Mouse (Mus musculus): ENCODE measurements around the gene Slc35b4. TPM values are rescaled to one million over a fixed set of nuclear protein-coding genes. Genes with fewer than 3 reads are reported as not detected.

Gene Slc35b4
- polyA plus RNA-seq, 1 experiment from 2014 or later: 60.4 TPM

GRCm38 (mm10) chr6:34148021-34148420 is 28.9 kb downstream of the Slc35b4 start:
- no peak for DNase-seq (ENCODE audit: low spot score)
- 90% methylated on average over 3 of the region's 3 CpGs for WGBS

GRCm38 (mm10) chr6:34146042-34146441 is 30.9 kb downstream of the Slc35b4 start:
- Histone ChIP-seq H3K27me3 (ENCODE audit: insufficient read depth, low read length) (no peaks in the 10 kb centered on the region), H3K36me3 (ENCODE audit: insufficient read depth, low read length) (no peaks in the 10 kb centered on the region), H3K27ac (peak overlapping the region; percentile 7; the same call in 1 of the 2 replicates), H3K4me2 (ENCODE audit: low read length) (no peak overlapping the region), H3K4me3 (replicated peaks; ENCODE audit: low read depth, low read length) (no peak overlapping the region), H3K9me3 (replicated peaks; ENCODE audit: low read length) (no peaks in the 10 kb centered on the region), H3K4me1 (replicated peaks; ENCODE audit: insufficient read depth, low read length) (no peaks in the 10 kb centered on the region), H3K9ac (ENCODE audit: low read depth, low read length) (no peak overlapping the region)
- peak; percentile 79 for DNase-seq (ENCODE audit: low spot score)
- ATAC-seq (replicated peaks; ENCODE audit: low FRiP score, low read depth): no peak
- 25% methylated on average over 6 of the region's 6 CpGs for WGBS
- TF ChIP-seq CTCF (IDR thresholded peaks at IDR 0.05; ENCODE audit: low read depth): no peak

More at GRCm38 (mm10) chr6:34148021-34148420, 28.9 kb downstream of the Slc35b4 start:
- H3K4me1 ChIP-seq (replicated peaks; ENCODE audit: insufficient read depth, low read length): peaks cover 6% of the 10 kb centered on the region
- ATAC-seq (replicated peaks; ENCODE audit: low FRiP score, low read depth): no peak
- TF ChIP-seq CTCF (IDR thresholded peaks at IDR 0.05; ENCODE audit: low read depth): no peak
- no peak overlapping the region for H3K9ac ChIP-seq (ENCODE audit: low read depth, low read length)
- no peak overlapping the region for H3K4me3 ChIP-seq (replicated peaks; ENCODE audit: low read depth, low read length)
- no peaks in the 10 kb centered on the region for H3K27me3 ChIP-seq (ENCODE audit: insufficient read depth, low read length)
- H3K4me2 ChIP-seq (ENCODE audit: low read length): no peak overlapping the region
- no peaks in the 10 kb centered on the region for H3K36me3 ChIP-seq (ENCODE audit: insufficient read depth, low read length)
- H3K27ac ChIP-seq: no peak overlapping the region
- no peaks in the 10 kb centered on the region for H3K9me3 ChIP-seq (replicated peaks; ENCODE audit: low read length)

- no peak for TF ChIP-seq CTCF (IDR thresholded peaks at IDR 0.05; ENCODE audit: low read depth)
- 58% methylated on average over 11 of the region's 11 CpGs for WGBS
- Histone ChIP-seq H3K27ac (no peak overlapping the region), H3K4me3 (replicated peaks; ENCODE audit: low read depth, low read length) (no peak overlapping the region), H3K4me2 (ENCODE audit: low read length) (no peak overlapping the region), H3K36me3 (ENCODE audit: insufficient read depth, low read length) (no peaks in the 10 kb centered on the region), H3K27me3 (ENCODE audit: insufficient read depth, low read length) (no peaks in the 10 kb centered on the region), H3K9ac (ENCODE audit: low read depth, low read length) (no peak overlapping the region), H3K4me1 (replicated peaks; ENCODE audit: insufficient read depth, low read length) (no peaks in the 10 kb centered on the region), H3K9me3 (replicated peaks; ENCODE audit: low read length) (no peaks in the 10 kb centered on the region)
- DNase-seq (ENCODE audit: low spot score): no peak
- ATAC-seq (replicated peaks; ENCODE audit: low FRiP score, low read depth): no peak
These were observed 34.0 kb downstream of the Slc35b4 start for GRCm38 (mm10) chr6:34142931-34143330.

- H3K4me3 ChIP-seq (replicated peaks; ENCODE audit: low read depth, low read length): no peak overlapping the region
- WGBS: 47% methylated on average over 3 of the region's 3 CpGs
- no peak for ATAC-seq (replicated peaks; ENCODE audit: low FRiP score, low read depth)
- H3K4me2 ChIP-seq (ENCODE audit: low read length): no peak overlapping the region
- no peak for DNase-seq (ENCODE audit: low spot score)
- H3K9me3 ChIP-seq (replicated peaks; ENCODE audit: low read length): no peaks in the 10 kb centered on the region
- H3K27me3 ChIP-seq (ENCODE audit: insufficient read depth, low read length): no peaks in the 10 kb centered on the region
- no peak overlapping the region for H3K9ac ChIP-seq (ENCODE audit: low read depth, low read length)
- no peak for TF ChIP-seq CTCF (IDR thresholded peaks at IDR 0.05; ENCODE audit: low read depth)
- H3K36me3 ChIP-seq (ENCODE audit: insufficient read depth, low read length): no peaks in the 10 kb centered on the region
- H3K4me1 ChIP-seq (replicated peaks; ENCODE audit: insufficient read depth, low read length): no peaks in the 10 kb centered on the region
- H3K27ac ChIP-seq: no peak overlapping the region
These were observed 38.5 kb downstream of the Slc35b4 start for GRCm38 (mm10) chr6:34138366-34138765.

GRCm38 (mm10) chr6:34132391-34132790 is 44.5 kb downstream of the Slc35b4 start:
- no peaks in the 10 kb centered on the region for H3K4me1 ChIP-seq (replicated peaks; ENCODE audit: insufficient read depth, low read length)
- no peaks in the 10 kb centered on the region for H3K9me3 ChIP-seq (replicated peaks; ENCODE audit: low read length)
- no peak overlapping the region for H3K9ac ChIP-seq (ENCODE audit: low read depth, low read length)
- H3K27ac ChIP-seq: no peak overlapping the region
- DNase-seq (ENCODE audit: low spot score): no peak
- 89% methylated on average over 9 of the region's 9 CpGs for WGBS
- TF ChIP-seq CTCF (IDR thresholded peaks at IDR 0.05; ENCODE audit: low read depth): no peak
- ATAC-seq (replicated peaks; ENCODE audit: low FRiP score, low read depth): no peak
- H3K36me3 ChIP-seq (ENCODE audit: insufficient read depth, low read length): no peaks in the 10 kb centered on the region
- no peak overlapping the region for H3K4me3 ChIP-seq (replicated peaks; ENCODE audit: low read depth, low read length)
- H3K27me3 ChIP-seq (ENCODE audit: insufficient read depth, low read length): no peaks in the 10 kb centered on the region
- H3K4me2 ChIP-seq (ENCODE audit: low read length): no peak overlapping the region

- Histone ChIP-seq H3K27ac (no peak overlapping the region), H3K4me1 (replicated peaks; ENCODE audit: insufficient read depth, low read length) (no peaks in the 10 kb centered on the region), H3K9me3 (replicated peaks; ENCODE audit: low read length) (no peaks in the 10 kb centered on the region), H3K27me3 (ENCODE audit: insufficient read depth, low read length) (no peaks in the 10 kb centered on the region), H3K36me3 (ENCODE audit: insufficient read depth, low read length) (no peaks in the 10 kb centered on the region), H3K4me2 (ENCODE audit: low read length) (no peak overlapping the region), H3K9ac (ENCODE audit: low read depth, low read length) (no peak overlapping the region), H3K4me3 (replicated peaks; ENCODE audit: low read depth, low read length) (no peak overlapping the region)
- TF ChIP-seq CTCF (IDR thresholded peaks at IDR 0.05; ENCODE audit: low read depth): no peak
- no peak for ATAC-seq (replicated peaks; ENCODE audit: low FRiP score, low read depth)
- WGBS: 52% methylated on average over 2 of the region's 2 CpGs
- DNase-seq (ENCODE audit: low spot score): no peak
These were observed 47.6 kb downstream of the Slc35b4 start for GRCm38 (mm10) chr6:34129261-34129660.

- TF ChIP-seq CTCF (IDR thresholded peaks at IDR 0.05; ENCODE audit: low read depth): no peak
- Histone ChIP-seq H3K36me3 (ENCODE audit: insufficient read depth, low read length) (no peaks in the 10 kb centered on the region), H3K4me1 (replicated peaks; ENCODE audit: insufficient read depth, low read length) (no peaks in the 10 kb centered on the region), H3K27ac (no peak overlapping the region), H3K4me3 (replicated peaks; ENCODE audit: low read depth, low read length) (no peak overlapping the region), H3K27me3 (ENCODE audit: insufficient read depth, low read length) (no peaks in the 10 kb centered on the region), H3K4me2 (ENCODE audit: low read length) (no peak overlapping the region), H3K9ac (ENCODE audit: low read depth, low read length) (no peak overlapping the region), H3K9me3 (replicated peaks; ENCODE audit: low read length) (no peaks in the 10 kb centered on the region)
- WGBS: 82% methylated on average over 2 of the region's 2 CpGs
- ATAC-seq (replicated peaks; ENCODE audit: low FRiP score, low read depth) (no peak), DNase-seq (ENCODE audit: low spot score) (no peak)
These were observed 52.5 kb downstream of the Slc35b4 start for GRCm38 (mm10) chr6:34124401-34124800.

Measured in kidney, postnatal 0 days (tissue).